Mouse (Mus musculus) neural tube, embryonic 10.5 days (tissue): ENCODE measurements around the gene Pheta1.

ENCODE experiments used
- DNase-seq: peaks from one replicate; pipeline ENCODE4 v3.0.0-alpha.2; 2017; ENCODE audit warnings: low spot score; ENCODE audit errors: extremely low spot score

Gene Pheta1

GRCm38 (mm10) chr5:121889375-121889774 lies 40.6 kb downstream of the Pheta1 start:
- no peak for DNase-seq

- no peak for DNase-seq
Measured at GRCm38 (mm10) chr5:121889819-121890362, 41.1 kb downstream of the Pheta1 start.

- DNase-seq: no peak
Measured at GRCm38 (mm10) chr5:121890925-121891324, 42.1 kb downstream of the Pheta1 start.

DNA sequence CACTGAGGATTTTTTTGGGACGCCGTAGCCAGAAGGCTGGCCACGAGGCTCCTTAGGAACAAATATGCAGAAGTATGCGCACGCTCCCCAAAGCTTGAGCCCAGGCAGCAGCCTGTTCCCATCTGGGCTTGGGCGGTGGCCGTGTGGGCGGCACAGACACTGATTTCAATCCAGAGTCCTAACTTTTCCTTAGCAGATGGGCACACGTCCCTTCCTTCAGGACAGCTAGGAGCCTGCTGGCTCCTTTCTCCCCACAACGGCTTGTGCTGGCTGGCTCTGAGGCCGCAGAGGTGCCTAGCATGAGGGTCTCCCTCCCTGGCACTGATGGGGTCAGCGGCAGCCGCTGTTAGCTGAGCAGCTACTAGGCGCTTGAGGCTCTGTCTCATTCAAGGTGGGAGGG lies 43.5 kb downstream of the Pheta1 start:
- no peak for DNase-seq

GRCm38 (mm10) chr5:121893581-121893980 lies 44.8 kb downstream of the Pheta1 start:
- DNase-seq: no peak

DNA sequence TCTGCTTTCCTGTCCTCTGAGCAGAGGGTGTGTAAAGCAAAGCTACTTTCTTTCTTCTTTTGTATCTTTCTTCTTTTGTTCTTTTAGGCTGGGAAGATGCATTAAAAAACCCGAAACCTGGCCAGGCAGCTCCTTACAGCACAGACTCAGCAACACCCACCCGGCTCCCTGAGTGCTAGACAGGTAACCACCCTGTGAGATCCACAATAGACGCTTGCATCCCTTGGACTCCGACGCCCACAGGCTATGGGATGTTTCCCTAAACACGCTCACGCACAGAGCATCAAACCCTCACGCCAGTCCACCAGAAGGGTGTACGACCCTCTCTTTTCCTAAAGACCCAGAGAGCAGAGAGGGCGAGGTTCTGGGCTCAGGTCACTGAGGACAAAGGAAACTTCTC lies 45.9 kb downstream of the Pheta1 start:
- no peak for DNase-seq

DNA sequence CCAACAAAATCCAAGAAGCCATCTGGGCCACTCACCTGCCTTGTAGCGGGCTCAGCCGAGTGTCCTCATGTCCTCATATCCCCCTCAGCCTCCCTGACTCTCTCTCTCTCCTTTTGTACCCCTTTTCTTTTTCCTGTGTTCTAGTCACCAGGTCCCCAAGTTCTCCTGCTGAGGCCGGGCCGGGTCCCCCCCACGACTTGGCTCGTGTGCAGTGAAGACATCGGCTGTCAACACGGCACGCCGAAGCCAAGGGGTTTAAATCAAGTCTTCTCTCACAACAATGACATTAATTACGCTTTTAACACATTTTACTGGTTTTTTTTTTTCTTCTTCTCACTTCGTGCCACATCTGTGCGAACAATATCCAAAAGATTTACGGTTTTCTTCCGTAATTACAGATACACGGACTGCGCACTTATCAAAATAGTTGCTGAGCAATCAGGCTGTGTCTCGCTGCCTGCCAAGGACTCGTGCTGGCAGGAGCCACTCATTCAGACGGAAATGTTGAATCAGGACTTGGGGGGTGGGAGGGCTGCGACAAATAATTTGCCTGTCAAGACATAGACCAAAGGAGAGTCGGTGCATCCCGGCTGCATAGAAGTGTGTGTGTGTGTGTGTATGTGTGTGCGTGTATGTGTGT lies 46.5 kb downstream of the Pheta1 start:
- no peak for DNase-seq

- DNase-seq: no peak
Measured at GRCm38 (mm10) chr5:121902809-121903745, 54.3 kb downstream of the Pheta1 start.
